Mouse (Mus musculus) kidney, adult 8-10 months (tissue): ENCODE measurements at regions not wholly inside any gene's neighbourhood (a gene's known extent, or its start where the extent isn't known, plus 50 kb on each side); places are given as distances from the start of the nearest gene placed in this dataset.

Experiments
- DNase-seq, 2 experiments: peaks; one replicate each; pipeline ENCODE4 v3.0.0; 2022

- no peak for DNase-seq
These were observed 551.2 kb upstream of the Btbd3 start for GRCm38 (mm10) chr2:137704948-137705723.

GRCm38 (mm10) chr2:137704565-137704947 is 551.8 kb upstream of the Btbd3 start:
- peak in 1 of 2 experiments; percentile 38 for DNase-seq

- no peak for DNase-seq
These were observed 552.3 kb upstream of the Btbd3 start for GRCm38 (mm10) chr2:137704051-137704450.

- DNase-seq: no peak
These were observed 560.5 kb upstream of the Btbd3 start for GRCm38 (mm10) chr2:137695885-137696284.

- DNase-seq: no peak
These were observed 562.3 kb upstream of the Btbd3 start for GRCm38 (mm10) chr2:137694020-137694419.

GRCm38 (mm10) chr2:137687208-137687607 is 569.2 kb upstream of the Btbd3 start:
- no peak for DNase-seq

- no peak for DNase-seq
These were observed 569.6 kb upstream of the Btbd3 start for GRCm38 (mm10) chr2:137686735-137687134.

GRCm38 (mm10) chr2:137681762-137682161 is 565.3 kb upstream of the Jag1 start:
- DNase-seq: no peak

GRCm38 (mm10) chr2:137663171-137663570 is 546.7 kb upstream of the Jag1 start:
- DNase-seq: peak in 1 of 2 experiments; percentile 7

- DNase-seq: no peak
These were observed 545.8 kb upstream of the Jag1 start for GRCm38 (mm10) chr2:137662216-137662615.

GRCm38 (mm10) chr2:137660449-137660848 is 544.0 kb upstream of the Jag1 start:
- no peak for DNase-seq

- no peak for DNase-seq
These were observed 537.9 kb upstream of the Jag1 start for GRCm38 (mm10) chr2:137654296-137654695.

- DNase-seq: no peak
These were observed 527.7 kb upstream of the Jag1 start for GRCm38 (mm10) chr2:137644160-137644559.

GRCm38 (mm10) chr2:137643269-137644055 is 527.0 kb upstream of the Jag1 start:
- peak; percentile 12 to 15 for DNase-seq

GRCm38 (mm10) chr2:137635019-137635621 is 518.7 kb upstream of the Jag1 start:
- no peak for DNase-seq

GRCm38 (mm10) chr2:137616637-137617036 is 500.2 kb upstream of the Jag1 start:
- no peak for DNase-seq

- DNase-seq: peak in 1 of 2 experiments; percentile 3
These were observed 497.3 kb upstream of the Jag1 start for GRCm38 (mm10) chr2:137613791-137614190.

- DNase-seq: peak in 1 of 2 experiments; percentile 1
These were observed 492.1 kb upstream of the Jag1 start for GRCm38 (mm10) chr2:137608506-137608905.

- no peak for DNase-seq
These were observed 481.7 kb upstream of the Jag1 start for GRCm38 (mm10) chr2:137598136-137598535.

- no peak for DNase-seq
These were observed 478.1 kb upstream of the Jag1 start for GRCm38 (mm10) chr2:137594509-137594908.

- no peak for DNase-seq
These were observed 475.1 kb upstream of the Jag1 start for GRCm38 (mm10) chr2:137591551-137591950.

GRCm38 (mm10) chr2:137581491-137581890 is 465.0 kb upstream of the Jag1 start:
- no peak for DNase-seq

- no peak for DNase-seq
These were observed 459.3 kb upstream of the Jag1 start for GRCm38 (mm10) chr2:137575750-137576149.
